Mouse (Mus musculus): ENCODE measurements at regions not wholly inside any gene's neighbourhood (a gene's known extent, or its start where the extent isn't known, plus 50 kb on each side); places are given as distances from the start of the nearest gene placed in this dataset.

DNA sequence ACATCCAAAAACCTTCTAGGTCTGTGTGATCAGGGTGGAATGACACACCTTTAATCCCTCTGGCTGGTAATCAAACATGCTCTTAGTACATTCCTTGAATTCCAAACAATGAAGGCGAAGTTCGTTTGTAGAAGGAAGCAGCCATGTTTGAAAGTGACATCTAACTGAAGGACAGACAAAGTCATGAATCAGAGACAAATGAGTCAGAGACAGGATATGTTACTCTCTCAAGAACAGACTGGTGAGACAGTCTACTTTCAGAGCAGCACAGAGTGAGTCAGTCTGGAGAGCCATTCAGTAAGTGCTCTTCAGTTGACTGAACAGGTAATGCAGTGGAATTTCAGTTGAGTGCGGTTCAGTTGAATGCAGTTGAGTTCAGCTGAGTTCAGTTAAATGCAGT, 150.4 kb downstream of the Cpe start:
- no peak overlapping the region for H3K27ac ChIP-seq (ENCODE audit: low read length)
- no peak overlapping the region for H3K4me3 ChIP-seq (ENCODE audit: low read length)
- no peaks in the 10 kb centered on the region for H3K4me1 ChIP-seq (ENCODE audit: control insufficient read depth, insufficient read depth, low read length)
- no peak for ATAC-seq (replicated peaks; ENCODE audit: extremely low read depth, insufficient read depth, low FRiP score)
- no peak overlapping the region for H3K9ac ChIP-seq (ENCODE audit: low read length)
- H3K4me2 ChIP-seq (ENCODE audit: low read depth, low read length): no peak overlapping the region
- WGBS: 73% methylated on average over 3 of the region's 3 CpGs
- H3K9me3 ChIP-seq (replicated peaks; ENCODE audit: control insufficient read depth, low read length): peaks cover 7% of the 10 kb centered on the region
- no peaks in the 10 kb centered on the region for H3K27me3 ChIP-seq (ENCODE audit: control insufficient read depth, insufficient read depth, low read length)
- H3K36me3 ChIP-seq (ENCODE audit: control insufficient read depth, insufficient read depth): 0 out of 2 replicates have a peak, but pooled peaks cover 2% of the 10 kb centered on the region

DNA sequence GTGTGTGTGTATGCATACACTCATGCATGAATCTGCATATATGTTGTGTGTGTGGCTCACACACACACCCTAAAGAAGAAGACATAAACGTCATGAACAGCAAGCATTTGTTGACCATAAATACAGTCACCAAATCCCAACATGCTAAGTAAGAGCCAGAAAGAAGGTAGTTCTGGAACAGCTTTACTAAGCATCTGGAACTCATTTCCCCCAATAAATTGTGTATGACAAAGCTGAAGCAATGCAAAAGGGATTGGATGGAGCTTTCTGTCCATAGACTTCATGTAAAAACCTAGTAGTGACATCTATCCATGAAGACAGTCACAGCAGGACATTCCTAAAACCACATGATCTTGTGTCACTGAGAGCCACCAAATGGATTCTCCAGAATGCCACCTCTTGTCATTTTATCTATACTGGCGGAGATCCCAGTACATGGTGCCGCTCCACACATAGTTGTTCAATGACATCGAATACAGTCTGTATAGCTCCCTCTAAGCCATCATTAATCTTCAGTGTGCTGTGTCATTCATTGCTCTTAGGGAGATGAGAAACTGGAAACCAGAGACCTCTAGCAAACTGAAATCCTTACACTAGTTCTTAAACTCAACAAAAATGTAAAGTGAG, 152.9 kb downstream of the Cpe start:
- WGBS: 44% methylated on average over 4 of the region's 4 CpGs

DNA sequence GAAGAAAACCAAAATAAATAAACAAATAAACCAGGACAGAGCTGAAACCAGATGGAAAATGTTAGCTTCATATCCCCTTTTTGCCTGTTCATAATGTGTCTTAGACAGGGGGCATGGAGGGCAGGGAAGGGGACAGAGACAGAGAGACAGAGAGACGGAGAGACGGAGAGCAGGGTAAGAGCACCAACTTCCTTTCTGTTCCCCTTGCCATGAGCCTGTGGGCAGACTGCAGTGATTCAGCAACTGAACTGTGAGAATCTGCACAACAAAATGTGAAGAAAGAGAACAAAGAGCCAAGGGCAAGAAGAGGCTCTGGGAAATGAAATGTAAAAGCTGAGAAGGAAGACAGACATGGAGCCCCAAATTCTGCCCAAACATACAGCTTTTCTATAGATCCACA, 161.1 kb downstream of the Cpe start:
- no peak overlapping the region for H3K9ac ChIP-seq (ENCODE audit: low read length)
- WGBS: 72% methylated on average over 2 of the region's 2 CpGs
- no peak overlapping the region for H3K4me2 ChIP-seq (ENCODE audit: low read depth, low read length)
- ATAC-seq (replicated peaks; ENCODE audit: extremely low read depth, insufficient read depth, low FRiP score): no peak
- no peaks in the 10 kb centered on the region for H3K9me3 ChIP-seq (replicated peaks; ENCODE audit: control insufficient read depth, low read length)
- no peaks in the 10 kb centered on the region for H3K4me1 ChIP-seq (ENCODE audit: control insufficient read depth, insufficient read depth, low read length)
- H3K27ac ChIP-seq (ENCODE audit: low read length): no peak overlapping the region
- no peaks in the 10 kb centered on the region for H3K36me3 ChIP-seq (ENCODE audit: control insufficient read depth, insufficient read depth)
- H3K27me3 ChIP-seq (ENCODE audit: control insufficient read depth, insufficient read depth, low read length): no peaks in the 10 kb centered on the region
- H3K4me3 ChIP-seq (ENCODE audit: low read length): no peak overlapping the region

More for the DNA sequence above, 152.9 kb downstream of the Cpe start:
- no peak overlapping the region for H3K27ac ChIP-seq (ENCODE audit: low read length)
- no peaks in the 10 kb centered on the region for H3K27me3 ChIP-seq (ENCODE audit: control insufficient read depth, insufficient read depth, low read length)
- no peak overlapping the region for H3K4me3 ChIP-seq (ENCODE audit: low read length)
- no peak overlapping the region for H3K4me2 ChIP-seq (ENCODE audit: low read depth, low read length)
- peak; percentile 69; the same call in 1 of the 2 replicates for ATAC-seq (replicated peaks; ENCODE audit: extremely low read depth, insufficient read depth, low FRiP score)
- H3K9ac ChIP-seq (ENCODE audit: low read length): no peak overlapping the region
- 0 out of 2 replicates have a peak, but pooled peaks cover 2% of the 10 kb centered on the region for H3K36me3 ChIP-seq (ENCODE audit: control insufficient read depth, insufficient read depth)
- H3K4me1 ChIP-seq (ENCODE audit: control insufficient read depth, insufficient read depth, low read length): no peaks in the 10 kb centered on the region
- peaks cover 7% of the 10 kb centered on the region for H3K9me3 ChIP-seq (replicated peaks; ENCODE audit: control insufficient read depth, low read length)

DNA sequence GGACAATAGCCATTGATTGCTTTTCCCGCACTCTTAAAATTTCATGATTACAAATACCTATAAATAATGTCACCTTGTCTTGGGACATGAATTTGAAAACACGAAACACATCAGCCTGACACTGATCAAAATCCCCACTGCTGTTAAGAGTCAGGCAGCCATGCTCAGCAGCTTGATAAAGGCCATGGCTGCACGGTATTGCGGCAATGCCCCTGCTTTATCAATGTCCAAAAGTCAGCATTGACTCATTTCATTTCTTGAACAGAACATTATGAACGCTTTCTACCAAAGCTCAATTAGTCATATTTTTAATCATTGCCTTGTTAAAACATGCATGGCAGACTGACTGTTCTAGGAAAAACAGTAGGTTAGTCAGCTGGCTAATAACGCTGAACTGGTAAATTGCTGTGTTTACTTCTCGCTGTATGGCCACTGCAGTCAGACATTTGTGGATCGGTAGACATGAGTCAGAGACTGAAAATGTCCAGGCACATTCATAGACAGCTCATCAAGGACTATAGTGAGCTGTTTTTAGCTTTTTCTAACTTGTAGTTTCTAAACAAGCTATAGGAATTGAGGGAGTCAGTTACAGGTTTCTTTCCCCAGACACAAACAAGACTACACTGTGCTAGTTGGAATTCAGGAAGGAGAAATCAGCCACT, 170.3 kb downstream of the Cpe start:
- Histone ChIP-seq H3K4me3 (ENCODE audit: low read length) (no peak overlapping the region), H3K4me2 (ENCODE audit: low read depth, low read length) (no peak overlapping the region), H3K4me1 (ENCODE audit: control insufficient read depth, insufficient read depth, low read length) (no peaks in the 10 kb centered on the region), H3K9me3 (replicated peaks; ENCODE audit: control insufficient read depth, low read length) (no peaks in the 10 kb centered on the region), H3K27ac (ENCODE audit: low read length) (no peak overlapping the region), H3K9ac (ENCODE audit: low read length) (no peak overlapping the region), H3K27me3 (ENCODE audit: control insufficient read depth, insufficient read depth, low read length) (no peaks in the 10 kb centered on the region), H3K36me3 (ENCODE audit: control insufficient read depth, insufficient read depth) (no peaks in the 10 kb centered on the region)
- 66% methylated on average over 8 of the region's 8 CpGs for WGBS
- ATAC-seq (replicated peaks; ENCODE audit: extremely low read depth, insufficient read depth, low FRiP score): no peak

DNA sequence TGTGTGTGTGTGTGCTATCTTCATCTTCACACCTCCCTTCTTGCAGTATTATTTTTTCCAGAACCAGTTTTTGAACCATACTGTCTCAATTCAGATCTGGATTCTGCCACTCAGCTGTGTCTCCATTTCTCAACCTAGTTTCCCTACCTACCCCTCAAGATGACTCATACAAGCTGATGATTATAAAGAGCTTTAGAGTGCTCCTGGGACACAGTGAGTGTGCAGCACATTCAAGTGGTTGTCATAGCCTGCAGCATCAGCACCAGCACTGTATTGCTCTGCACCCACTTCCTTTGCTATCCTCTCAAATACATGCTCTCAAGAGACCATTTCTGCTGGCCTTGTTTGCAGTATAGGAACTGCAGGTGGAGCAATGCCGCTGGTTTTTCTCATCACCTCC, 173.2 kb downstream of the Cpe start:
- H3K4me3 ChIP-seq (ENCODE audit: low read length): no peak overlapping the region
- no peaks in the 10 kb centered on the region for H3K27me3 ChIP-seq (ENCODE audit: control insufficient read depth, insufficient read depth, low read length)
- H3K9ac ChIP-seq (ENCODE audit: low read length): no peak overlapping the region
- no peak overlapping the region for H3K27ac ChIP-seq (ENCODE audit: low read length)
- H3K9me3 ChIP-seq (replicated peaks; ENCODE audit: control insufficient read depth, low read length): no peaks in the 10 kb centered on the region
- no peaks in the 10 kb centered on the region for H3K4me1 ChIP-seq (ENCODE audit: control insufficient read depth, insufficient read depth, low read length)
- no peak overlapping the region for H3K4me2 ChIP-seq (ENCODE audit: low read depth, low read length)
- ATAC-seq (replicated peaks; ENCODE audit: extremely low read depth, insufficient read depth, low FRiP score): no peak
- no peaks in the 10 kb centered on the region for H3K36me3 ChIP-seq (ENCODE audit: control insufficient read depth, insufficient read depth)
- WGBS: 71% methylated on average over 1 of the region's 1 CpGs

DNA sequence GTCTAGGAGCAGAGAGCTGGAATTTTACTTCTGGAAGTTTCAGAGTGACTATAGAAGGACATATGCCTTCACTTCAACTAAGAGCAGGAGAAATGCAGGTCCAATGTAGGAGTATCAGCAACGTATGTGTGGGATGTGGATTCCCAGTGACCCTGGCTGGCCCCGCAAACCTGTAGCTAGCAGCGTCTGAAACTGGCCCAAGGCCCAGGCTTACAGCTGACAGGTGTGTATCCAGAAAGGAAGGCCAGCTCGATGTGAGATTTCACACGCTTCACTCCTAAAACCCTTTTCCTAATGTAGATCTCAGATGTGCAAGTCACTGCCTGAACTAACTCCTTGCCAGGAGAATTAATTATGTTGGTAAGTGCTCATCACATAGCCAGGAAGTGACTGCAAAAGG, 176.9 kb downstream of the Cpe start:
- H3K4me1 ChIP-seq (ENCODE audit: control insufficient read depth, insufficient read depth, low read length): no peaks in the 10 kb centered on the region
- peaks cover 5% of the 10 kb centered on the region for H3K9me3 ChIP-seq (replicated peaks; ENCODE audit: control insufficient read depth, low read length)
- WGBS: 68% methylated on average over 5 of the region's 5 CpGs
- no peak overlapping the region for H3K27ac ChIP-seq (ENCODE audit: low read length)
- H3K4me2 ChIP-seq (ENCODE audit: low read depth, low read length): no peak overlapping the region
- no peak overlapping the region for H3K4me3 ChIP-seq (ENCODE audit: low read length)
- H3K27me3 ChIP-seq (ENCODE audit: control insufficient read depth, insufficient read depth, low read length): no peaks in the 10 kb centered on the region
- ATAC-seq (replicated peaks; ENCODE audit: extremely low read depth, insufficient read depth, low FRiP score): no peak
- H3K36me3 ChIP-seq (ENCODE audit: control insufficient read depth, insufficient read depth): no peaks in the 10 kb centered on the region
- H3K9ac ChIP-seq (ENCODE audit: low read length): no peak overlapping the region

DNA sequence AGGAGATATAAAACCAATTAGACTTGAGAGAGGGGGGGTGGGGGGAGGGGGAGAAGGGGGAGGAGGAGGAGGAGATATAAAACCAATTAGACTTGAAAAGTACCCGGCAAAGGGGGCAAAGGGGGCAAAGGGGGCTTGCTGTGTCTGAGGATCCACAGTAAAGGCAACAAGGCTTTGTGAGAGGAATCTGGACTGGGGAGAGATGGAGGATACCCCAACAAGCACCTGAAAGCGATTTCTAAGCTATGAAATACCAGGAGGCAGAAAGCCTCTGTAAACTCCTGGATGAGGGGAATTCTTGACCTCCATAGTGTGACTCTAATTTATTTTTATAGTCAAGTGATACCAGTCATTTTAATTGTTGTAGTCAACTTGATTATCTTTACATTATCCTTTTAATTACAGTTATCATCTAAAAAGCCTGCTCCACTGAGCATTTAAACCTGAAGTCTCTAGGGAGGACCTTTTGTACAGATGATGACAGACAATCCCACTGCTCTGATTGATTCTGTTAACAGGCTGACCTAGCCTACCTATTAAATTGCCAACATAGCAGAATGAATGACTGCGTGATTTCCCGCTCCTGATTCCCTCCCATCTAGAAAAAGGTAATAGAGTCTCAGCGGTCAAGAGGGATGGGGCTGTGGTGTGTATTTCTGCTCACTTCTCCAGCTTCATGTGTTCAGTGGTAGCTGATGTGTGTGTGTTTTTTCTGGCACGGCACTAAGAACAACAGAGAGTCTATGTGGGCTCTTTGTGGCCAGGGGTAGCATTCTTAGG, 195.4 kb downstream of the Cpe start:
- Histone ChIP-seq H3K4me2 (ENCODE audit: low read depth, low read length) (no peak overlapping the region), H3K4me3 (ENCODE audit: low read length) (no peak overlapping the region), H3K9me3 (replicated peaks; ENCODE audit: control insufficient read depth, low read length) (no peaks in the 10 kb centered on the region), H3K27me3 (ENCODE audit: control insufficient read depth, insufficient read depth, low read length) (no peaks in the 10 kb centered on the region), H3K9ac (ENCODE audit: low read length) (no peak overlapping the region), H3K4me1 (ENCODE audit: control insufficient read depth, insufficient read depth, low read length) (no peaks in the 10 kb centered on the region), H3K27ac (ENCODE audit: low read length) (no peak overlapping the region), H3K36me3 (ENCODE audit: control insufficient read depth, insufficient read depth) (no peaks in the 10 kb centered on the region)
- no peak for ATAC-seq (replicated peaks; ENCODE audit: extremely low read depth, insufficient read depth, low FRiP score)
- WGBS: 59% methylated on average over 6 of the region's 6 CpGs

DNA sequence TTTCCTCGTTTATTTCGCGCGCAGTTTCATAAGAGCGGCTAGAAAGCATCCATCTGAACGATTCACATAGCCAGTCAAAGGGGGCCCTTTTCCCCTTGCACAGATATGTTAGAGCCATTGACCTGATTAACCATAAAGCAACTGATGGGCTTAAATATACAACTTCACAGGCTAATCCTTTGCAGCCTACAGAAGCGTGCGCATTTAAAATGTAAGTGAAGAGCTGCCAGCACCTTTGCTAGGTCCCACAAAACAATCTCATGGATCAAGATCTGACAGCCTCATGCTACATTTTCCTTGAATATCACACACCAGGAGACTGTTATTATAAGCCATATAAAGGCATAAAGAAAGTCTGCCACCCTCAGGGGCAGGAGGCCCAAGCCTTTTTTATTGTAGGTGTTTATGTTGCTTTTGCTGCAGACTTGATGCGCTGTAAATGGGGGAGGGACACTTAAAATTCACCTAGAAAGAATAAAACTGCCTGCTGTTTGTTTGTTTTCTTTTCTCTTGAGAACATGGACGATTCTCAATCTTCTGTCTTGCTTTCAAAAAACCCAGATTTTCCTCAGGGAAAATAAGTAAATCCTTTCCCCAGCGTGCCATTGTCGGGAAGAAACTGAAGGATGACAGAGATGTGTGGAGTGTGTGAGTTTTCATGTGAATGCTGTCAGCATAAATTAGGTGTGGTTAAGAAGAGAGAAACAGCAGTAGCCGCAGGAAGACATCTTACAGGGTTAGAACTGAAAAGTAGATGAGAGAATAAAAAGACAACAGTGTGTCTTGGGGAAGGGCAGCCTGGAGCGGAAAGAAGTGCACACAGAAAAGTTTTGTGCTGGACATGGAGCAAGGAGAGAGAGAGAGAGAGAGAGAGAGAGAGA, 196.3 kb downstream of the Cpe start:
- H3K9me3 ChIP-seq (replicated peaks; ENCODE audit: control insufficient read depth, low read length): no peaks in the 10 kb centered on the region
- H3K4me1 ChIP-seq (ENCODE audit: control insufficient read depth, insufficient read depth, low read length): no peaks in the 10 kb centered on the region
- H3K36me3 ChIP-seq (ENCODE audit: control insufficient read depth, insufficient read depth): no peaks in the 10 kb centered on the region
- no peak overlapping the region for H3K27ac ChIP-seq (ENCODE audit: low read length)
- no peak overlapping the region for H3K9ac ChIP-seq (ENCODE audit: low read length)
- H3K27me3 ChIP-seq (ENCODE audit: control insufficient read depth, insufficient read depth, low read length): no peaks in the 10 kb centered on the region
- WGBS: 67% methylated on average over 14 of the region's 14 CpGs
- H3K4me3 ChIP-seq (ENCODE audit: low read length): no peak overlapping the region
- H3K4me2 ChIP-seq (ENCODE audit: low read depth, low read length): no peak overlapping the region
- ATAC-seq (replicated peaks; ENCODE audit: extremely low read depth, insufficient read depth, low FRiP score): no peak

Data from heart, embryonic 16.5 days (tissue).